Mouse (Mus musculus) hindlimb bud, embryonic 11.5 days (tissue): ENCODE measurements at regions not wholly inside any gene's neighbourhood (a gene's known extent, or its start where the extent isn't known, plus 50 kb on each side); places are given as distances from the start of the nearest gene placed in this dataset.

Source experiments
- DNase-seq: peaks from one replicate; pipeline ENCODE4 v3.0.0-alpha.2; 2012; ENCODE audit warnings: low read depth, low spot score; ENCODE audit errors: extremely low spot score

- DNase-seq = no peak
These were observed 300.1 kb upstream of the Auts2 start for GRCm38 (mm10) chr5:132843284-132843683.

- no peak for DNase-seq
These were observed 298.6 kb upstream of the Auts2 start for GRCm38 (mm10) chr5:132841794-132842193.

- DNase-seq = no peak
These were observed 294.3 kb upstream of the Auts2 start for GRCm38 (mm10) chr5:132837420-132837819.

GRCm38 (mm10) chr5:132828993-132829392 lies 285.8 kb upstream of the Auts2 start:
- DNase-seq = no peak

GRCm38 (mm10) chr5:132827555-132828333 lies 284.6 kb upstream of the Auts2 start:
- DNase-seq = no peak

- DNase-seq = no peak
These were observed 282.9 kb upstream of the Auts2 start for GRCm38 (mm10) chr5:132826009-132826408.

GRCm38 (mm10) chr5:132817665-132818064 lies 274.5 kb upstream of the Auts2 start:
- no peak for DNase-seq

GRCm38 (mm10) chr5:132809181-132809580 lies 266.0 kb upstream of the Auts2 start:
- no peak for DNase-seq

- no peak for DNase-seq
These were observed 252.9 kb upstream of the Auts2 start for GRCm38 (mm10) chr5:132796061-132796460.

- DNase-seq = no peak
These were observed 249.3 kb upstream of the Auts2 start for GRCm38 (mm10) chr5:132792484-132792883.

- DNase-seq = no peak
These were observed 242.1 kb upstream of the Auts2 start for GRCm38 (mm10) chr5:132785291-132785690.

- no peak for DNase-seq
These were observed 241.6 kb upstream of the Auts2 start for GRCm38 (mm10) chr5:132784791-132785190.

GRCm38 (mm10) chr5:132774141-132774680 lies 231.1 kb upstream of the Auts2 start:
- DNase-seq = no peak

GRCm38 (mm10) chr5:132760396-132760795 lies 217.3 kb upstream of the Auts2 start:
- DNase-seq = no peak

GRCm38 (mm10) chr5:132759751-132760150 lies 216.6 kb upstream of the Auts2 start:
- no peak for DNase-seq

GRCm38 (mm10) chr5:132758941-132759340 lies 215.8 kb upstream of the Auts2 start:
- no peak for DNase-seq

- no peak for DNase-seq
These were observed 194.8 kb upstream of the Auts2 start for GRCm38 (mm10) chr5:132737966-132738365.

- DNase-seq = no peak
These were observed 185.6 kb upstream of the Auts2 start for GRCm38 (mm10) chr5:132728689-132729189.

- DNase-seq = no peak
These were observed 181.3 kb upstream of the Auts2 start for GRCm38 (mm10) chr5:132724467-132724866.

- no peak for DNase-seq
These were observed 167.2 kb upstream of the Auts2 start for GRCm38 (mm10) chr5:132710301-132710700.

GRCm38 (mm10) chr5:132707531-132707930 lies 164.4 kb upstream of the Auts2 start:
- no peak for DNase-seq

- no peak for DNase-seq
These were observed 160.4 kb upstream of the Auts2 start for GRCm38 (mm10) chr5:132703455-132704100.
